Mouse (Mus musculus): ENCODE data around the gene Bdp1. TPM values are rescaled to one million over a fixed set of nuclear protein-coding genes. Genes with fewer than 3 reads are reported as not detected.

Gene Bdp1
- polyA plus RNA-seq, 1 experiment from 2014 or later: 23.1 TPM

GRCm38 (mm10) chr13:99979406-99979805 lies 124.5 kb downstream of the Bdp1 start:
- no peaks in the 10 kb centered on the region for H3K4me1 ChIP-seq (ENCODE audit: control insufficient read depth, insufficient read depth, low read length)
- no peak overlapping the region for H3K4me3 ChIP-seq (ENCODE audit: low read depth, low read length)
- H3K9me3 ChIP-seq (ENCODE audit: control insufficient read depth, low read length): no peaks in the 10 kb centered on the region
- WGBS: 77% methylated on average over 2 of the region's 2 CpGs
- no peak for DNase-seq (ENCODE audit: low spot score)
- H3K9ac ChIP-seq (ENCODE audit: low read length): no peak overlapping the region
- no peak for ATAC-seq (ENCODE audit: insufficient read depth, low FRiP score, low TSS enrichment)
- H3K27ac ChIP-seq (ENCODE audit: low read depth, low read length): no peak overlapping the region
- no peaks in the 10 kb centered on the region for H3K36me3 ChIP-seq (ENCODE audit: control insufficient read depth, insufficient read depth, low read length)
- no peaks in the 10 kb centered on the region for H3K27me3 ChIP-seq (ENCODE audit: control insufficient read depth, insufficient read depth, low read length)
- no peak overlapping the region for H3K4me2 ChIP-seq (ENCODE audit: low read depth)

GRCm38 (mm10) chr13:99970089-99970488 lies 133.8 kb downstream of the Bdp1 start:
- no peak for DNase-seq (ENCODE audit: low spot score)
- ATAC-seq (ENCODE audit: insufficient read depth, low FRiP score, low TSS enrichment): no peak
- Histone ChIP-seq H3K9ac (ENCODE audit: low read length) (no peak overlapping the region), H3K4me2 (ENCODE audit: low read depth) (no peak overlapping the region), H3K27ac (ENCODE audit: low read depth, low read length) (no peak overlapping the region), H3K9me3 (ENCODE audit: control insufficient read depth, low read length) (no peaks in the 10 kb centered on the region), H3K27me3 (ENCODE audit: control insufficient read depth, insufficient read depth, low read length) (no peaks in the 10 kb centered on the region), H3K36me3 (ENCODE audit: control insufficient read depth, insufficient read depth, low read length) (no peaks in the 10 kb centered on the region), H3K4me1 (ENCODE audit: control insufficient read depth, insufficient read depth, low read length) (no peaks in the 10 kb centered on the region), H3K4me3 (ENCODE audit: low read depth, low read length) (no peak overlapping the region)
- 82% methylated on average over 5 of the region's 5 CpGs for WGBS

Other genes starting within 250 kb of the Bdp1 start
- gene Cartpt, start 203.0 kb downstream of the Bdp1 start, polyA plus RNA-seq (2014; fragmentation: Nextera tagmentation; extraction: Ambion mirVana): 20.5 and 22.3 TPM in 2 replicates
- gene Mccc2, start 88.4 kb downstream of the Bdp1 start, polyA plus RNA-seq (2014; fragmentation: Nextera tagmentation; extraction: Ambion mirVana): 37.8 and 39.0 TPM in 2 replicates
- gene Serf1, start 3.9 kb upstream of the Bdp1 start, polyA plus RNA-seq (2014; fragmentation: Nextera tagmentation; extraction: Ambion mirVana): 236 and 245 TPM in 2 replicates
- gene Smn1, start 20.8 kb upstream of the Bdp1 start, polyA plus RNA-seq (2014; fragmentation: Nextera tagmentation; extraction: Ambion mirVana): 77.5 and 85.0 TPM in 2 replicates
- 0.23 and 0.61 TPM in 2 replicates for gene Naip2, start 98.0 kb upstream of the Bdp1 start, polyA plus RNA-seq (2014; fragmentation: Nextera tagmentation; extraction: Ambion mirVana)
- gene Naip5, start 142.3 kb upstream of the Bdp1 start, polyA plus RNA-seq (2014; fragmentation: Nextera tagmentation; extraction: Ambion mirVana): 0.04 and 0.08 TPM in 2 replicates
- gene Naip6, start 213.6 kb upstream of the Bdp1 start, polyA plus RNA-seq (2014; fragmentation: Nextera tagmentation; extraction: Ambion mirVana): 0.12 TPM in 1 of 2 replicates, not detected in the other